Mouse (Mus musculus) heart, adult 11 months (tissue): ENCODE data around the gene Cep152.

Experiments used
- DNase-seq: peaks from one replicate; pipeline ENCODE4 v3.0.0; 2022

Cep152 gene

GRCm38 (mm10) chr2:125624837-125625351 is at the start of gene Cep152:
Gene Cep152 (minus strand): TSS chr2:125625113.
- peak; percentile 100 for DNase-seq

GRCm38 (mm10) chr2:125672957-125673631 is 48.2 kb upstream of the Cep152 start, which contains the start of gene Eid1:
Gene Eid1 (plus strand): TSS chr2:125673095.
- DNase-seq: peak; percentile 98

DNA sequence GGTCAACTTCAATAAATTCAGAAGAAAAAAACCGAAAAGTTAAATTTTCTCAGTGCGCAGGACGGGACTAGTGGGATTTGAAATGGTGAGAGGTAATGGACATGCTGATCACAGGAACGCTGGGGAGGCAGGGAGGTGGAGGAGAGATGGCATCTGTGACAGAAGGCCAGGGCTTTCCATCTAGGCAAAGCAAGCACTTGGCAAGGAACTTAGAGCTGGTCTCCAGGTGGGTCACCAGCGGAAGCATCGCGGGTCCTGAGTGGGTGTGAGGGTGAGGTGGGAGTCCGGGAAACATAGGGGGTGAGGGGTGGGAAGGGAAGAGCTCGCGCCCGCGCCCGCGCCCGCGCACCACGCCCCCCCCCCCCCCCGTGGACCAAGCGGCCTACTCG is 47.6 kb upstream of the Cep152 start:
- DNase-seq: no peak

DNA sequence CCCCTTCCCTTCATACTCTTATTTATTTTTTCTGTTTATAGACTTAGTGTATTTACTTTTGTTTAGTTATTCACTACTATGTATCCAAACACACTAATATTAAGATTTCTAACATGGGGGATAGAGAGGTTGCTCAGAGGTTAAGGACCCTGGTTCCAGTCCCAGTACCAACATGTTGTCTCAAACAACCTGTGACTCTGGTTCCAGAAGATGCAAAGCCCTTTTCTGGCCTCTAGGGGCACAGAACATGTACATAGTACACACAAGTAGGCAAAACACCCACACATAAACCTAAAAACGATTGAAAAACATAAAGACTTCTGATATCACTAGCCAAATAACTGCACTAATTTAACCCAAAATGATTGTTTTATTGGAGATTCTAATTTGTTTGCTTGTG is 45.9 kb upstream of the Cep152 start:
- peak; percentile 80 for DNase-seq

- peak; percentile 24 for DNase-seq
Measured at GRCm38 (mm10) chr2:125667721-125668120, 42.8 kb upstream of the Cep152 start.

- DNase-seq: peak; percentile 84
Measured at GRCm38 (mm10) chr2:125667184-125667583, 42.3 kb upstream of the Cep152 start.

DNA sequence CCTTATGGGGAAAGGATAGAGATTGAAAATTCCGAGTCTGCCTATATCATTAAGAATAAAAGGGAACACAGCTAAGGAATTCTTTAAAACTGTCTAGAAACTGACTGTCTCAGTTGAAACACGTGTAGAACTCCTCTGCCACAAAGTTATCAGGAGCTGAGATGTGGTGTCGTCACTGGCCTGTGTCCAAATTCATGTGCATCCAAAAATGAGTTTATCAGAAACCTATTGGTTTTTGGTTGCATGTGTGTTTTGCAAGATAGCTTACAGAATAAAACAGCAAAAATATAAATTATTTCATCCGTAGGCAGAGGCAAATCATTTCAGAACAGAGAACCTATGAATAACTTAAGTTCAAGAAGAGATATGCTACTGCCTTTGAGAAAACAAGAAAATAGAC is 41.8 kb upstream of the Cep152 start:
- DNase-seq: peak; percentile 24

GRCm38 (mm10) chr2:125665909-125666308 is 41.0 kb upstream of the Cep152 start:
- peak; percentile 15 for DNase-seq

DNA sequence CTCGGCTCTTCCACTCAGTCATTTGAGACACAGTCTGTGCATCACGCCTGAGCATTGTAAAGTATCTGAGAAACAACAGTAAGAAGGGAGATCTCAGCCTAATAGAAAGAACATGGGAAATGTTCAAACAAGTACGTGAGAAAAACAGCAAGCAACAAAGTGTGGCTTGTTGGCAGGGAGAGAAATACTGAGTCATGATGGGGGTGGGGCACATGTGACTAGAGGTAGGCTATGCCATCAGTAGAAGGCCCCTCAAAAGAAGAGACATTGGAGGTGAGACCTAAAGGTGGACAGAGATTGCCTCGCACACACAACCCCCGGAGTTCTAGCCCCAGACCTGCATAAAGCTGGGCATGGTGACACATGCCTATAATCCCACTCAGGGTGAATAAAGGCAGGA is 40.3 kb upstream of the Cep152 start:
- DNase-seq: peak; percentile 34

DNA sequence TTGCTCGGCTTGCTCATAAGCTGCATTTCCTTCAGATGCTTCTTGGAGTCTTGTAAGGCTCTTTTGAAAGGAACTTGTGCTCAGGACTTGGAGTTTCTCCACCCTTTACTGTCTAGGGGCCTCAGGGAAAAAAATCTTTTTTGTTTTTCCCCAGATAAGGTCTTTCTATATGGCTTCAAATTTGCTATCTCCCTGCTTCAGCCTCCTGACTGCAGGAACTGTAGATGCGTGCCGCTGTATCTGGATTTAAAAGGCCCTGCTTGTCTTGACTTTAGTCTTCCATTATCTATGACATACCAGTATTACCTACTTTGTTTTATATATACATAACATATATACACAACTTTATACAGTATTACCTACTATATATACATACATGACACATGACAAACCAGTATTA is 37.6 kb upstream of the Cep152 start:
- no peak for DNase-seq

DNA sequence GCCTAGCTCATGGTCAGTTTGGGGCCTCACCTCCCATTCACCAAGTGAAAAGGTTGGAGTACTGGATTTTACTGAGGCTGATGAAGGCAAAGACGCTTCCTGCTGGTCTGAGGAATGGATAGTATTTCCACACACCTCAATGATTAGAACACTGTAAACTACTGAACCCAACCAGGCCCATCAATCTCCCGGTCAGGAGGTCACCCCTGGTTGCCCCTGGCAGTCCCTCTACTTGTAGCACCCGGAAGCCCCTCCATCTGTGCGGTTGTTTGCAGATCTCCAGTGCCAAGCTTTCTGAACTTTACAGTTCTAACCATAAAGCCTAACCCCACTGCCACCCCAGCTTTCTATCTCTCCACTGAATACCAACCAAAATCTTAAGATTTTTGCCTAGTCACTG is 36.2 kb upstream of the Cep152 start:
- peak; percentile 79 for DNase-seq

GRCm38 (mm10) chr2:125660537-125661130 is 35.7 kb upstream of the Cep152 start:
- DNase-seq: peak; percentile 86

DNA sequence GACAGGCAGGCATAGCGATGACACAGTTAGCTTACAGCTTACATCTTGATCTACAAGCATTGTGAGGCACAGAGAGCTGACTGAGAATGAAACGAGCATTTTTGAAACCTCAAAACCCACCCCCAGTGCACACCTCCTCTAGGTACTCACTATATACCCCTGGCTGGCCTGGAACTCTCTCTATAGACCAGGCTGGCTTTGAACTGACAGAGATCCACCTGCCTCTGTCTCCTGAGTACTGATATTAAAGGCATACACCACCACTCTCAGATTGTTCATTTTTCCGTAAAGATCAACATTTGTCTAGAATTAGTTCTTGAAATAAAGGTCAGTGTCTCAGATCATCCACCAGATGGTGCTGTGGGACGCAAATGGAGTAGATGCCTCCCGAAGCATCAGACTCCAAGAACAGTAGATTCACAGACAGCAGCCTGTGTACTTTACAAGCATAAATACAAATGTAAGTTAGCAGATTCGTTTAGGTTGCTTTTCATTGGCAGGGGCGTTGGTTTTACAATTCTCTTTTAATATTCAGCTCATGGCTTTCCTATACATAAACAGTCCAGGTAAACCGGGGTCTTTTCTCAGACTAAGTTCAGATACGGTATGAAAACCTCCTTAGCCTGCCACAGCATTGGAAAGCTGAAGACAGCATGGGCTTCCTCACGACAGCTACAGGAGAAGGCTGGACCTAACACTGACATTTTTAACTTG is 35.1 kb upstream of the Cep152 start:
- peak; percentile 84 for DNase-seq

DNA sequence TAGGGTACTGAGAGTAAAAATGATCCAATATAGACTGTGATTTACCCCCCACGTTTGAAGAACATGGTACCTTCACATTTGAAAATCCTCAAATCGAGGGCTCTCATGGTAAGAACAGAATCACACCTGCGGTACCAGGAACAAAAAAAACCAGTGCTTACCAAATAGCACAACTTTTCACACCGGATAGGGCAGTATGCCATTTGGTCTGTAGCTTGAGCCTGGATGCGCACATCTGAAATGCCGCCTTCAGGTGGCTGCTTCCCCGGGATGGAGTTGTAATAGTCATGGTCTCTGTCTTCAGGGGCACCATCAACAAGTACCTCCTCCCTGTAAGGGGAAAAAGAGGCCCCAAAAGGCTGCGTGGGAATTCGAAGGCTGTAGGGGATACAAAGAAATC is 30.5 kb upstream of the Cep152 start:
- peak; percentile 80 for DNase-seq

- DNase-seq: peak; percentile 66
Measured at GRCm38 (mm10) chr2:125653286-125653685, 28.4 kb upstream of the Cep152 start.

DNA sequence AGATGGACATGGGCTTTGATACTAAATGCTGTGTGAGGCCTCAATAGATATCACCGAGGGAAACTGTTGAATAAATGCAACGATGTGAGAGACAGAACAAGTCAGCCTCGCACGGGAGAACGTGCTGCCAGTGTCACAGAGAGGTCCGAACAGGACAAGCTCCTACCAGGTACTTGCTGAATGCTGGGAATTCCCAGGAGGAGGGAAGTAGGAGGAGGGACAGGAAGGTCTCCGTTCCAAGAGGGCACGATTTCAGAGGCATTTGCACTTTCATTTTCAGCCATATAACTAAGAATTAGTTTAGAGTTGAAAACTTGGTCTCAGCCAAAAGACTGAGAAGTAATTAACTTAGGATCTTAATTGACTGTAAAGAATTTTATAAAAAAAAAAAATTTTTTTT is 26.6 kb upstream of the Cep152 start:
- peak; percentile 92 for DNase-seq

GRCm38 (mm10) chr2:125650742-125651352 is 25.9 kb upstream of the Cep152 start:
- peak; percentile 78 for DNase-seq

- DNase-seq: peak; percentile 31
Measured at GRCm38 (mm10) chr2:125650038-125650437, 25.1 kb upstream of the Cep152 start.

- DNase-seq: no peak
Measured at GRCm38 (mm10) chr2:125644912-125645311, 20.0 kb upstream of the Cep152 start.

DNA sequence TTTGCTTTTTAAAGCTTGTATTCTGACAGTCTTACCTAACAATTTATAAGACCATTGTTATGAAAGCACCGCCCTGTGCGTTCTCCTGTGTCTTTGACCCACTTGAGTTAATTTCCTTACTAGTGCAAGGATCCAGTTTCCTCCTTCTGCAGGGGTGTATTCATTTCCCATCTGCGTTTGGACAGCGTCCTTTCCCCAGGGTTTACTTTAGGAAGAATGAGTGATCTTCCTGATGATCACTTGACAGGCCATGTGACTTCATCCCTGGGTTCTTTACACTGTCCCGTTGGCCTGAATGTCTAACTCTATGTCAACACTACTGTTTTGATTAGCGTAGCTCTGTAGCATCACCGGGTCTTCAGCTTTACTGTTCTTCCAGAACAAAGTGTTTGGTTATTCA is 12.4 kb upstream of the Cep152 start:
- DNase-seq: peak; percentile 90

- DNase-seq: peak; percentile 82
Measured at GRCm38 (mm10) chr2:125630010-125630409, 5.1 kb upstream of the Cep152 start.

GRCm38 (mm10) chr2:125628487-125628886 is 3.6 kb upstream of the Cep152 start:
- DNase-seq: peak; percentile 53

DNA sequence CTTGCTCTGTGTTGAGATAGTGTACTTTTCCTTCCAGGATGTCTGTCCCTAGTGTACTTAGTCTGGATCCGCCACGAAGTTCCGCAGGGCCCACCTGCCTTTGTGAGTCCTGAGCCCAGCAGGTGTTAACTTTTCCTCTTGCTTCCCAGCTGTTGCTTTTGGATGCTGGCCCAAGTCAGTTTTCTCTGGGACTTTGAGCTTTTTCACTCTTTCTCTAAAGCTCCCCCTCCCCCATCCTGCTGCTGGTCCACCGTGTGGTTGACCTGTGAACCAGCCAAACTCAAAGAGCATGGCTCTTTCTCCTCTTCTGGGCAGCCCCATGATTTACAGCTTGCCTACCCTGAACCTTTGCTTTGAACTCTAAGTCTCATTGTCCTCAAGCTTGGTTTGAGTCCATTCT is 1.6 kb upstream of the Cep152 start:
- DNase-seq: peak; percentile 85
